Mouse (Mus musculus): Measurements from ENCODE around the gene Ankrd53. TPM values are rescaled to one million over a fixed set of nuclear protein-coding genes. Genes with fewer than 3 reads are reported as not detected.

Gene Ankrd53
- polyA plus RNA-seq, 1 experiment from 2014 or later: 0.18 TPM

- no peak for TF ChIP-seq CTCF (IDR thresholded peaks at IDR 0.05)
- in situ Hi-C loops (cut with MboI; ENCODE audit: low pct_unique_long_range_greater_than_20kb): no loop called here
Measured at GRCm38 (mm10) chr6:83737311-83737710, 25.1 kb upstream of the Ankrd53 start.

GRCm38 (mm10) chr6:83738596-83738995, 23.8 kb upstream of the Ankrd53 start:
- peaks cover 16% of the 10 kb centered on the region for H3K27me3 ChIP-seq
- ATAC-seq (no peak), DNase-seq (ENCODE audit: low read depth, low spot score) (no peak)
- POLR2A ChIA-PET: no interaction called here
- in situ Hi-C loops (cut with MboI; ENCODE audit: low pct_unique_long_range_greater_than_20kb): no loop called here
- no peak for TF ChIP-seq CTCF (IDR thresholded peaks at IDR 0.05)
- CTCF ChIA-PET: no interaction called here

More at GRCm38 (mm10) chr6:83737311-83737710, 25.1 kb upstream of the Ankrd53 start:
- peaks cover 9% of the 10 kb centered on the region for H3K27me3 ChIP-seq
- DNase-seq (ENCODE audit: low read depth, low spot score) (no peak), ATAC-seq (no peak)
- POLR2A ChIA-PET: no interaction called here
- CTCF ChIA-PET: no interaction called here

DNA sequence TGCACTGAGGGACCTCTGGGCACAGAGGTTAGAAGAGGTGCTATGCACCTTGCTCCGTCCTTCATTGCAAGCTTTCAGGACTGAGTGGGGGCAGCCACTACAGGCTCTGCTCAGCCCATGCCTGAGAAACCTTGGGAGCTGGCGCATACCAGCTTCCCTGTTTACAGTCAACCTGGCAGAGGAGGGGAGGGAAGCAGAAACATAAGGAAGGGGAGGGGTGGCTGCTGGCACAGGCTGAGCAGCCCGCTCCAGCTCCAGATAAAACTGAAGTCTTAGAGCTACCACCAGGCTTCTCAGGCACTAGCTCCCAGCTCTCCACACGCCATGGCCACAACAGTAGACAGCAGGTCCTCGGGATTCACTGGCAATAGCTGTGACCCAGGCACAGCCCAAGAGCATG, 19.7 kb upstream of the Ankrd53 start, which contains the start of gene Atp6v1b1:
Atp6v1b1 (plus strand) TSS at position 230 of the 400 bp plus-strand sequence.
- POLR2A ChIA-PET: no interaction called here
- DNase-seq (ENCODE audit: low read depth, low spot score): no peak
- TF ChIP-seq CTCF (IDR thresholded peaks at IDR 0.05): no peak
- no peak for ATAC-seq
- in situ Hi-C loops (cut with MboI; ENCODE audit: low pct_unique_long_range_greater_than_20kb): no loop called here
- H3K27me3 ChIP-seq: peaks cover 21% of the 10 kb centered on the region
- CTCF ChIA-PET: no interaction called here

GRCm38 (mm10) chr6:83743212-83743611, 19.2 kb upstream of the Ankrd53 start:
- no peak for ATAC-seq
- CTCF ChIA-PET: no interaction called here
- in situ Hi-C loops (cut with MboI; ENCODE audit: low pct_unique_long_range_greater_than_20kb): no loop called here
- DNase-seq (ENCODE audit: low read depth, low spot score): no peak
- peaks cover 24% of the 10 kb centered on the region for H3K27me3 ChIP-seq
- POLR2A ChIA-PET: no interaction called here
- TF ChIP-seq CTCF (IDR thresholded peaks at IDR 0.05): no peak

DNA sequence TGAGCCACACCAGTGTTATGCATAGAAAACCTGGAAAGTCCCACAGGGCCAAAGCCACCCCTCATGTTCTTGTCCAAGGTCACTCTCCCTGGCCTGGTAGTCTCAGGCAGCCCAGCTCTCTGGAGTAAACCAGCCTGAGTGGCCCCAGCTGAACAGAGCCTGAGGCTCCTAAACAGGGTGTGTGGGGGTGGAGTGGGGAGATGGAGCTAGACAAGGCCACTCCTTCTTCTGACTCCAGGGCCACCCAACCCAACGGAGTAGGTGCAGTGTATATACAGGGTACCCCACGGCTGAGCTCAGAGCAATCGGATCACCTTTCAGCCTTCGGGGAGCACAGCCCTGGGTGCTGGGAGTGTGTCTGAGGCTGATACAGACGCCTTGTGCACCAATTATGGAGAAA, 18.3 kb upstream of the Ankrd53 start:
- ChIA-PET POLR2A (no interaction called here), CTCF (no interaction called here)
- H3K27me3 ChIP-seq: peaks cover 27% of the 10 kb centered on the region
- ATAC-seq (no peak), DNase-seq (ENCODE audit: low read depth, low spot score) (no peak)
- in situ Hi-C loops (cut with MboI; ENCODE audit: low pct_unique_long_range_greater_than_20kb): no loop called here
- no peak for TF ChIP-seq CTCF (IDR thresholded peaks at IDR 0.05)

DNA sequence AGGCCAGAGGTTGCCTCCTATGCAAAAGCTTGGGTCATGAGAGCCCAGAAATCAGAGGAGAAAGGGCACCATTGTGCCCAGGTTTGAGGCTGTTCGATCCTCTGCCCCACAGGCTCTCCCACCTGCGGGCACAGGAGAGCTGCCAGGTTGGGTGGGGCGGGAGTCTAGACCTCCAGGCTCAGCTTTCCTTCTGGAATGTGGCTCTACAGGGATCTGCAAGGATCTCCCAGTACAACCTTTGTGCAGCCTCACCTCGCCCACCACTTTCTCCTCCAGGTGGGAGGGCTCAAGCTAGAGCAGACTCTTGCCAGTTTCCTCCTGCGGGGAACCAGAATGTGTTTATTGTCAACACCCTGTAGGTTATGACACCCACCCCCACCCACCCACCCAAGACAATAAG, 17.9 kb upstream of the Ankrd53 start:
- in situ Hi-C loops (cut with MboI; ENCODE audit: low pct_unique_long_range_greater_than_20kb): no loop called here
- ChIA-PET POLR2A (no interaction called here), CTCF (no interaction called here)
- DNase-seq (ENCODE audit: low read depth, low spot score): no peak
- no peak for ATAC-seq
- TF ChIP-seq CTCF (IDR thresholded peaks at IDR 0.05): no peak
- H3K27me3 ChIP-seq: peaks cover 27% of the 10 kb centered on the region

DNA sequence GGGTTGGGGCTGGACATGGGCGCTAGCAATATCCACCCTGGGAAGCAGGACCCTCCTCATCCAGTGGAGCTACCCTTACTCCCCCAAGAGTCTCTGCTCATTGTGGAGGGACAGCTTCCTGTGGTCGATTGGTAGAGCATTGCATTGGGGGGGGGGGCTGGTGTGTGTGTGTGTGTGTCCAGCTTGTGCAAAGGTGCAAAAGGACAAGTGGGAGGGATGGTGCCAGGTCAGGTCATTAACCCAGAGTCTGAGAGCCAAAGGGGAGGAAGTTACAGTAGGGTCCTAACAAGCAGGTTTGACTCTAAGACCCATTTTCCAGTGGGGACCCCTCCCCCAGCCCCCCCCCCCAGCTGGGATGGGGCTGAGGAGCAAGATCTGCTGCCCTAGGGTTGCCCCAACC, 17.0 kb upstream of the Ankrd53 start:
- DNase-seq (ENCODE audit: low read depth, low spot score) (no peak), ATAC-seq (no peak)
- H3K27me3 ChIP-seq: peaks cover 27% of the 10 kb centered on the region
- ChIA-PET POLR2A (no interaction called here), CTCF (interaction anchor here (0.7 kb wide), 1 partner anchor 51 kb away, joined by 3 read pairs; no protein-coding TSS in a partner anchor)
- in situ Hi-C loops (cut with MboI; ENCODE audit: low pct_unique_long_range_greater_than_20kb): no loop called here
- TF ChIP-seq CTCF (IDR thresholded peaks at IDR 0.05): no peak

DNA sequence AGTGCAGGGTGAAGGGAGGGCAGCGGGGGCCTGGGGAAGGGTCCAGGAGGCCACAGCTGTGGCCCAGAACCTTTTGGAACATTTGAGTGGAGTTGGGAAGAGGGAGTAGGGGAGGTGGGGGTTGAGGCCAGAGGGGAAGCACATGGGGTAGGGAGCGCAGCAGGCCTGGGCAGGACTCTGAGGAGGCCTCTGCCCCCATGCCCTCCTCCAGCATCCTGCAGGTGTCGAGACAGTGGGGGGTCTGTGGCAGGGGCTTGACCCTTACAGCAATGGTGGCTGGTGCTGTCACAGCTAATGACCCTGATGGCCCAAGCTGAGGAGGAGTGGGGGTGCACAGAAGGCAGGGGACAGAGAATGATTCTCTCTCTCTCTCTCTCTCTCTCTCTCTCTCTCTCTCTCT, 13.2 kb upstream of the Ankrd53 start:
- TF ChIP-seq CTCF (IDR thresholded peaks at IDR 0.05): no peak
- peaks cover 27% of the 10 kb centered on the region for H3K27me3 ChIP-seq
- in situ Hi-C loops (cut with MboI; ENCODE audit: low pct_unique_long_range_greater_than_20kb): no loop called here
- ChIA-PET CTCF (interaction anchor here (2.4 to 3.0 kb wide), 2 partner anchors 18 to 55 kb away, joined by 7 to 13 read pairs; no protein-coding TSS in a partner anchor), POLR2A (interaction anchor here (0.6 kb wide), 1 partner anchor 165 kb away, joined by 3 read pairs; no protein-coding TSS in a partner anchor)
- ATAC-seq: no peak
- no peak for DNase-seq (ENCODE audit: low read depth, low spot score)

GRCm38 (mm10) chr6:83750171-83750684, 12.2 kb upstream of the Ankrd53 start:
- ATAC-seq: no peak
- DNase-seq (ENCODE audit: low read depth, low spot score): no peak
- peaks cover 27% of the 10 kb centered on the region for H3K27me3 ChIP-seq
- in situ Hi-C loops (cut with MboI; ENCODE audit: low pct_unique_long_range_greater_than_20kb): no loop called here
- POLR2A ChIA-PET: no interaction called here
- no peak for TF ChIP-seq CTCF (IDR thresholded peaks at IDR 0.05)
- CTCF ChIA-PET: interaction anchor here (0.6 to 3.0 kb wide), 4 partner anchors 10 to 56 kb away, joined by 3 to 13 read pairs (median 3); no protein-coding TSS in a partner anchor

- ATAC-seq (no peak), DNase-seq (ENCODE audit: low read depth, low spot score) (no peak)
- in situ Hi-C loops (cut with MboI; ENCODE audit: low pct_unique_long_range_greater_than_20kb): no loop called here
- ChIA-PET POLR2A (interaction anchor here (0.7 kb wide), 1 partner anchor 16 kb away, joined by 6 read pairs; no protein-coding TSS in a partner anchor), CTCF (no interaction called here)
- TF ChIP-seq CTCF (IDR thresholded peaks at IDR 0.05): no peak
- peaks cover 17% of the 10 kb centered on the region for H3K27me3 ChIP-seq
Measured at GRCm38 (mm10) chr6:83756051-83756450, 6.4 kb upstream of the Ankrd53 start.

GRCm38 (mm10) chr6:83762880-83763431, 512 bp downstream of the Ankrd53 start:
- no peaks in the 10 kb centered on the region for H3K27me3 ChIP-seq
- no peak for DNase-seq (ENCODE audit: low read depth, low spot score)
- in situ Hi-C loops (cut with MboI; ENCODE audit: low pct_unique_long_range_greater_than_20kb): no loop called here
- no peak for ATAC-seq
- POLR2A ChIA-PET: no interaction called here
- CTCF ChIA-PET: interaction anchor here (1.0 to 1.6 kb wide), 2 partner anchors 12 to 13 kb away, joined by 3 to 7 read pairs; partner anchors contain the start of gene Tex261
- no peak for TF ChIP-seq CTCF (IDR thresholded peaks at IDR 0.05)
